Mouse (Mus musculus): ENCODE results near the gene Gng7. TPM values are rescaled to one million over a fixed set of nuclear protein-coding genes. Genes with fewer than 3 reads are reported as not detected.

The Gng7 gene
- total RNA-seq, 1 experiment from 2014 or later = 0.18 TPM

GRCm38 (mm10) chr10:80909375-80910162 lies 105.2 kb downstream of the Gng7 start:
- ATAC-seq (replicated peaks; ENCODE audit: low read depth, poor library complexity, severe bottlenecking) = no peak

GRCm38 (mm10) chr10:80904709-80905108 lies 110.0 kb downstream of the Gng7 start:
- no peak for ATAC-seq (replicated peaks; ENCODE audit: low read depth, poor library complexity, severe bottlenecking)

DNA sequence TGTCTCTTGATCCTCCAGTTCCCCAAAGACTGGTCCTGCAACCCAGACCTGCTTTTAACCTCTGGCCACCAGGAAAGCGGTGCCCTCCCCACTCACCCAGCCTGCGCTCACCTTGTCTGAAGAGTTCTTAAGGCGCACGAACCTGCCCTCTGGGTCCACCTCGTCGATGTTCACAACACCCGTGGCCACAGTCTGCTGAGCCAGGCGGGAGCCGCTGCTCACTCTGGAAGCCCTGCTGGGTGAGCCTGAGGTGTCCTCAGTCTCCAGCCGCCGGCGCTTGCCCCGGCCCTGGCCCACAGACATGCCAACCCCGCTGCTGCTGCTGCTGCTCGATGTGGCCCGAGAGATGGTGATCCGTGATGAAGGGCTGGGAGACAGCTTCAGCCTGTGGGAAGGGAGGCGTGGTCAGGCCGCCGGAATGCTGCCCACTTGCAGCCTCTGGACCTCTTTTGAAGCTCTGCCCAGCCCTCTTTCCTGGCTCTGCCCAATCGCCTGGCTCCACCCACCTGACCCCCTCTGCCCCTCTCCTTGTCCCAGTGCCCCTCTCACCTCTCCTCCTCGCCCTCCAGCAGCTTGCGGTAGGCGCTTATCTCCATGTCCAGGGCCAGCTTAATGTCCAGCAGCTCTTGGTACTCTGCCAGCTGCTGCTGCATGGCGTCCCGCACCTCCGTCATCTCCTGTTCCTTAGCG lies 110.6 kb downstream of the Gng7 start:
- ATAC-seq (replicated peaks; ENCODE audit: low read depth, poor library complexity, severe bottlenecking) = no peak

GRCm38 (mm10) chr10:80903282-80903681 lies 111.5 kb downstream of the Gng7 start:
- ATAC-seq (replicated peaks; ENCODE audit: low read depth, poor library complexity, severe bottlenecking) = no peak

- no peak for ATAC-seq (replicated peaks; ENCODE audit: low read depth, poor library complexity, severe bottlenecking)
Observed at GRCm38 (mm10) chr10:80902273-80902940, 112.3 kb downstream of the Gng7 start.

DNA sequence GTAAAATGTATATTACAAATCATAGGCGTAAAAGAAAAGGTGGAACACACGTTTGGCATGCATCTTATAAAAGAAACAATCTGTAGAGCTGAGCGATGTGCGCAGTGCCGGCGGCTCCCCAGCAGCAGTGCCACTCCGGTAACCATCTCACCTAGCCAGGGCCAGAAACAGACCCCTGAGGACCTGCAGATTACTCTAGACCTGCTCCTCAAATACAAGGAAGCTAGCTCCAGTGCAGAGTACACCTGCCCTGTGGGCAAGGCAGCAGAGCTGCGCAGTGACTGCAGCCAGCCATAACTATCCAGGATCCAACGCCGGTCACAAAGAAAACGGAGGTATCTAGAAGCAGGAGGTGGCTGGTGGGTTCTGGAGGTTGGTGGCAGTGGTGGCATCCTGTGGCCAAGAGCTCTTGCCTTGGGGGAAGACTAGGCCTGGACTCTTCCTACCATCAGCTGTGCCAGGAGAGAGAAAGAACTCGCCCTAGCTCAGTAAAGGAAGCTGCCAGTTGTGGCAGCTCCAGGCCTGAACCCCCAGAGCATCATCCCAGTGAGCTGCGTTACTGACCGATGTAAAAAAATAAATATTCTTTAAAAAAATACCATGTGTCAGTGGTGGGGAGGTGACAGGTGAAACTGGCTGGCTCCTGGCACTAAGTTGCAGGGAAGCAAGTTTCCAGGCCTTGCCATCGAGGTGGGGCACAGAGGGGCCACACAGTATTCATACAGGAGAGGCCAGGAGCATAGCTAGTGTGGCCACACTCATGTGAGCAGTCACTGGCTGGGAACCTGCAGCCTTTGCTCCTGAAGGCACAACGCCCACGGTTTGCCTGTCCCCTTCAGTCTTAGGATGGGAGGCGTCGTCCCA lies 113.1 kb downstream of the Gng7 start:
- no peak for ATAC-seq (replicated peaks; ENCODE audit: low read depth, poor library complexity, severe bottlenecking)

DNA sequence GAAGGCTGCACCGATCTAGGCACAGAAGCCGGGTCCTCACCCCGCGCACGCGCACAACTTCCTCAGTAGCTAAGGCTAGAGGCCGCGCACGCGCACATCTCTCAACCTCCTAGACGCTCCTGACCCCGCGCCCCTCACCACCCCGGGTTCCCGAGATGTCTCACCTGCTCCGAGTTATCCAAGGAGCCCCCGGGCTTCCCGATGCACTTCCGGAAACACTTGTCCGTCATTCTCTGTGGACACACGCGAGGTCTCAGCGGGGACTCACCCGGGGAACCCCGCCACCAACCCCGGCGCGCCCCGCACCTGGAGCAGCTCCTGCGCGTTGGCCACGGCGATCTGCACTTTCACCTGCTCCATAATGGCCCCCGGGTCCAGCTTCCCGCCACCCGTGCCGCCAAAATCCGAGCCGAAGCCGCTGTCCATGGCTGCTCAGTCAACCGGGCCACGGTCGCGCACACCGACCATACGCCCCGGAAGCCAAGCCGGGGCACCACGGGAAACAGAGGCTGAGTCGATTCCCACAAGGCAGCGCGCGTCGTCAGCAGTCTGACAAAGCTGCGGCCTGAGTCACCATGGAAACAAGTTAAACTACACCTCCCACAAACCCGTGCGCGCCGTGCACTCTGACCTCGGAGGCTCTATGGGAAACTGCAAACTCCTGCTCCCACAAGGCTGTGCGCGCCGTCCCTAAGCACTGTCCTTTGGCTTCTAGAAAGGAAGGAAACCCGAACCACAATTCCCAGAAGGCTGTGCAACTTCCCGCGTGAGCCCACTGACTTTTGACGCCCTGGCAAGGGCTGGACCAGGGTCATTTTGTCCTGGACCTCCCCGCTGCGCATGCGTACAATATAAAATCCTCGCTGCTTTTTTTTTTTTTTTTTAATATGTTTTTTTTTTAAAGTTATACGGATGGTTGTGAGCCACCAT lies 114.2 kb downstream of the Gng7 start, which contains the start of gene Timm13:
Gene Timm13, minus strand, starts transcription at position 652 of the 930 bp plus-strand sequence.
- ATAC-seq (replicated peaks; ENCODE audit: low read depth, poor library complexity, severe bottlenecking) = peak; percentile 96

GRCm38 (mm10) chr10:80899591-80900317 lies 115.0 kb downstream of the Gng7 start:
- ATAC-seq (replicated peaks; ENCODE audit: low read depth, poor library complexity, severe bottlenecking) = no peak

DNA sequence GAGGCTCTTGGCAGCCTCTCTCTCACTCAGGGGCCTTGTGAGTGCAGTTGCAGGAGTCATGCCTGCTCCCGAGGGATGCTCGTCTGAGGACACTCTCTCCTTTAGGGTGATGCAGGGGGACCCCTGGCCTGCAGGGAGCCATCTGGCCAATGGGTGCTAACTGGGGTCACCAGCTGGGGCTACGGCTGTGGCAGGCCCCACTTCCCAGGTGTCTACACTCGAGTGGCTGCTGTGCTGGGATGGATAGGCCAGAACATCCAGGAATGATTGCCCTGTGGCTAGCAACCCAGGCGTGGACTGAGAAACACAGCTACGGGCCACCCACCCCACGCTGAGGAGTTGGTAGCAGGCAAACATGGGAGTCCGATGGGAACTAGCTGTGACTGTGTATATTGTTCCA lies 115.7 kb downstream of the Gng7 start:
- no peak for ATAC-seq (replicated peaks; ENCODE audit: low read depth, poor library complexity, severe bottlenecking)

Other genes starting within 250 kb of the Gng7 start
- 26.6 and 46.7 TPM in 2 replicates for gene Sf3a2, start 216.7 kb downstream of the Gng7 start, total RNA-seq (2017)
- 36.7 and 43.0 TPM in 2 replicates for gene Plekhj1, start 216.3 kb downstream of the Gng7 start, total RNA-seq (2017)
- 0.58 TPM in 1 of 2 replicates, not detected in the other for gene Amh, start 209.7 kb downstream of the Gng7 start, total RNA-seq (2017)
- gene Jsrp1, start 201.4 kb downstream of the Gng7 start, total RNA-seq (2017) = not detected in 2 replicates
- 288 TPM in 2 replicates for gene Oaz1, start 188.3 kb downstream of the Gng7 start, total RNA-seq (2017)
- 0.05 TPM in 1 of 2 replicates, not detected in the other for gene Lingo3, start 170.9 kb downstream of the Gng7 start, total RNA-seq (2017)
- 398 and 403 TPM in 2 replicates for gene Lsm7, start 159.7 kb downstream of the Gng7 start, total RNA-seq (2017)
- 29.8 and 37.1 TPM in 2 replicates for gene Sppl2b, start 159.7 kb downstream of the Gng7 start, total RNA-seq (2017)
- not detected in 2 replicates for gene Tmprss9, start 143.1 kb downstream of the Gng7 start, total RNA-seq (2017)
- gene Timm13, start 114.0 kb downstream of the Gng7 start, total RNA-seq (2017) = 40.2 and 52.3 TPM in 2 replicates
- 44.0 and 46.6 TPM in 2 replicates for gene Lmnb2, start 96.7 kb downstream of the Gng7 start, total RNA-seq (2017)
- gene Gadd45b, start 84.9 kb downstream of the Gng7 start, total RNA-seq (2017) = 6.9 and 7.5 TPM in 2 replicates
- not detected in 2 replicates for gene Diras1, start 10.7 kb upstream of the Gng7 start, total RNA-seq (2017)
- 4.1 and 5.5 TPM in 2 replicates for gene Slc39a3, start 22.5 kb upstream of the Gng7 start, total RNA-seq (2017)
- 41.4 and 43.1 TPM in 2 replicates for gene Sgta, start 45.2 kb upstream of the Gng7 start, total RNA-seq (2017)
- gene Thop1, start 55.1 kb upstream of the Gng7 start, total RNA-seq (2017) = 18.6 and 25.9 TPM in 2 replicates
- gene Creb3l3, start 83.9 kb upstream of the Gng7 start, total RNA-seq (2017) = 0.18 and 0.58 TPM in 2 replicates
- gene Map2k2, start 91.0 kb upstream of the Gng7 start, total RNA-seq (2017) = 56.2 and 61.8 TPM in 2 replicates
- 13.1 and 14.5 TPM in 2 replicates for gene Zbtb7a, start 120.3 kb upstream of the Gng7 start, total RNA-seq (2017)
- gene Pias4, start 153.0 kb upstream of the Gng7 start, total RNA-seq (2017) = 8.4 and 17.5 TPM in 2 replicates
- 1,623 and 1,948 TPM in 2 replicates for gene Eef2, start 161.7 kb upstream of the Gng7 start, total RNA-seq (2017)
- gene Dapk3, start 168.1 kb upstream of the Gng7 start, total RNA-seq (2017) = 14.3 and 29.8 TPM in 2 replicates
- gene 4930442H23Rik, start 168.9 kb upstream of the Gng7 start, total RNA-seq (2017) = not detected in 2 replicates
- not detected in 2 replicates for gene Nmrk2, start 187.1 kb upstream of the Gng7 start, total RNA-seq (2017)
- gene Atcay, start 215.9 kb upstream of the Gng7 start, total RNA-seq (2017) = not detected in 2 replicates
- gene Zfr2, start 218.2 kb upstream of the Gng7 start, total RNA-seq (2017) = 0.19 TPM in 1 of 2 replicates, not detected in the other
- 19.7 and 20.3 TPM in 2 replicates for gene Matk, start 238.0 kb upstream of the Gng7 start, total RNA-seq (2017)

Measured in common myeloid progenitor, adult 5-6 weeks (primary cell).